Mouse (Mus musculus) frontal cortex, postnatal 25 days (tissue): ENCODE measurements around the gene Cpm.

Experiments used
- DNase-seq, 2 experiments: peaks; one replicate each; pipeline ENCODE4 v3.0.0; 2022; ENCODE audit warnings: low spot score in 2 of 2

Cpm gene

DNA sequence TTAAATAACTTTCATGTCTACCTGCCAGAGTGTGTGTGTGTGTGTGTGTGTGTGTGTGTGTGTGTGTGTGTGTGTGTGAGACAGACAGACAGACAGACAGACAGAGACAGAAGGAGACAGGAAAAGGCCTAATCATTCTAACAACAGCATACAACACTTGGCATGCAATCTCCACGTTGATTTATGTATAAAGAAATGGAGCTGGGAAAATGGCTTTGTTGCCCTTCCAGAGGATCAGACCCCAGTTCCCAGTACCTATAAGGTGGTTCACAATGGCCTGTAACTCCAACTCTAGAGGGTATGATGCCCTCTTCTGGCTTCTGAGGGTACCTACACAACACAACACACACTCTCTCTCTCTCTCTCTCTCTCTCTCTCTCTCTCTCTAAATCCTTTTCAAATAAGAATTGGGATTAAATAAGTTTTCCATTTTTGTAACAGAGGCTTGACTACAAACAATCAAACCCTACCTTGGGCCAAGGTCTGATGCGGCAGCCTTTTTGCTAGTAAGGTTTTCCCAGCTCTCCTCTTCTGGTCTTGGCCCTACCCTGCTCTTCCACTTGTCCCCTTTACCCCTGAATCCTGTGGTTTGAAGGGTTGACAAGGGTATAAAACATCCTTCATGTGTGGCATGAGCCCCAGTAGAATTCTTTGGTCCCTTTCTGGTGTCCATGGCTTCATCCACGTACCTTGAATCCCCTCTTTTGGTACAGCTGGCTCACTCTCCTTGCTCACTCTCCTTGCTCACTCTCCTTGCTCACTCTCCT is 6.7 kb downstream of the Cpm start:
- DNase-seq: no peak

DNA sequence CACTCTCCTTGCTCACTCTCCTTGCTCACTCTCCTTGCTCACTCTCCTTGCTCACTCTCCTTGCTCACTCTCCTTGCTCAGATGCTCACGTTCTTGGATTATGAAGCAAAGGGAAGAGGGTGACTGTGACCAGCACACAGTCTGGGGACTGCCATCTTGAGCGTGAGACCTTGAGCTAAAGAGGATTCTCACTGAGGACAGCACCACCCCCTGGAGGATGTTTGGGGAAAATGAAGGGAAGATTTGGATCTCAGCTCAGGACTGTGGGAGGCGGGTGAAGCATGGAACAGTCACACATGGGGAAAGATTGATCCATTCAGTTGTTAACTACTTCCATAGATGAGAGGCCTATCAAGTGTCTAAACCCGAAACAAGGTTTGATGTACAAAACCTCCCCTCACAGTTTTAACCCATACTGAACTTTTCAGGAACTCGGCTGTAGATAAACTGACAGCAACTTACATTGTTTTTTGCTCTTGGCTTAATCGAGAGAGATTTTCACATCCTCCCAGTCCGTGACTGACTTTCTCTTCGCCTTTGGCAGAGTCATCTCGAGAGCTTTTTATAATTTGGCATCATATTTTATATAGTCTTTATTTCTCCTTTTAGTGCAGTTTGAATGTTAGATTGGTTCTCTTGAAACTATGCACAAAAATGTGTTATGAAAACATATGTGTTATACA is 7.9 kb downstream of the Cpm start:
- no peak for DNase-seq

DNA sequence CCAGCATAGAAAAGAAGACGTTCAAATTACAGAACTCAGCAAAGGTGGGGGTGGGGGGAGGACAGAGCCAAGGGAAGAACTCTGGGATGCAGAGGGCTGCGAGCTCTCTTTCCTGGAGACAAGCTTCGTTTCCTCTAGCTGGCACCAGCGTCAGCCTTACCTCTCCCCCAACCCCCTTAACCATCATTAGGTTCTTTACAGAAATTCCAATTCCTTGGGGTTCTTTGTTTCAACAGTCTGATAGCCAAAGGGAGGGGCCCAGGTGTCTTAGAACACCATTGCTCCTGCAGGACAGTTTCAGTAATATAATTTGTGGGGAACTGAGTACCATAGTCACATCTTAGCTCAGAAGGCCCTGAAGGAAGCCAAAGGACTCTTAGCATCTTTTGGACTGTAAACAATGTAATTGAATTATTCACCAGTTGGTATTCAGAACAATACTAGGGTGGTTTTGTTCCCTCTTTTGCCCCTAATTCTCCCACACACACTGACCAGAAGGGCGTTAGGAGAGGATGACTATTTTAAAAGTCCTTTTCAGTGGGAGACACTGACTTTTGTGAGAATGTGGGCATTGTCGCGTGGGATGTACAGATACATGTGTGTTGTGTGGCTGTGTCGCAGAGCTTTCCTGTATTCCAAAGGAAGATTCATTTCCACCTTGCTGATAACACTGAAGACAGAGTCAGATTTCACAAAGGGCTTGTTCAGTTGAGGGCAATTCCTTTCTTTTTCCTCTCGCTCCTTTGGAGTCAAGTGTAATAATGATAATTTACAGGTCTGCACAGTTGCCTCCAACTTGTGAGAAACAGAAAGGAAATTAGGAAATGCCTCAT is 8.7 kb downstream of the Cpm start:
- DNase-seq: no peak

DNA sequence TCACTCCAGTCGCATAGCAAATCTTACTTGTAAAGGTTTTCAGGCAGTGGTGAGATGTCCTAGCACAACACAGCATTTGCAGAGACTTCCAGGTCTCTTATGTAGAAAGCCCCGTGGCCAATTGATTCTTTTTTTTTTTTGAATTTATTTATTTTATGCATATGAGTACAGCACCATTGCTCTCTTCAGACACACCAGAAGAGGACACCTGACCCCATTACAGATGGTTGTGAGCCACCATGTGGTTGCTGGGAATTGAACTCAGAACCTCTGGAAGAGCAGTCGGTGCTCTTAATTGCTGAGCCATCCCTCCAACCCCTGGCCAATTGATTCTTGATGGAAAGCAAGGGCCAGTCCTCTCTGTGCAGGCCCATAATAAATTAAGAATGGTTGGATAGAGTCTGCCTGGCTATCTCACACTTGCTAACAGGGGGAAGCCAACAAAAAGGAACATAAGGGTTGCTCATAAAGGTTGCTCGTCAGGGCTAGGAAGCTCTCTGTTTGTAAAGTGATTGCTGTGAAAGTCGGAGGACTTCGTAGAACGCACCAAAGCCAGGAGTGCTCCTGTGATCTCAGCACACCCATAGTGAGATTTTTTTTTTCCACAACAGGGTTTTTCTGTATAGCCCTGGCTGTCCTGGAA is 9.4 kb downstream of the Cpm start:
- no peak for DNase-seq

DNA sequence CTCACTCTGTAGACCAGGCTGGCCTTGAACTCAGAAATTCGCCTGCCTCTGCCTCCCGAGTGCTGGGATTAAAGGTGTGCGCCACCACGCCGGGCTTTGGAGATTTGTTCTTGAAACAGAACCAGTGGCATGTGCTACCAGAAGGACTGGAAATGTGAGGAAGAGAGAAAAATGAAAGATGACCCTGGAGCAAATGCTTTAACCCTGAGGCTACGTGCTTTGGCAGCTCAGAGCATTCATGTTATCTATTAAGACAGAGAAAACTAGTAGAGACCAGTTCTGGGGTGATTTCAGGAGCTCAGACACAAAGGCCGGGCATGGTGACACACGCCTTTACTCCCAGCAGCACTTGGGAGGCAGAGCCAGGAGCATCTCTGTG is 9.9 kb downstream of the Cpm start:
- DNase-seq: no peak

DNA sequence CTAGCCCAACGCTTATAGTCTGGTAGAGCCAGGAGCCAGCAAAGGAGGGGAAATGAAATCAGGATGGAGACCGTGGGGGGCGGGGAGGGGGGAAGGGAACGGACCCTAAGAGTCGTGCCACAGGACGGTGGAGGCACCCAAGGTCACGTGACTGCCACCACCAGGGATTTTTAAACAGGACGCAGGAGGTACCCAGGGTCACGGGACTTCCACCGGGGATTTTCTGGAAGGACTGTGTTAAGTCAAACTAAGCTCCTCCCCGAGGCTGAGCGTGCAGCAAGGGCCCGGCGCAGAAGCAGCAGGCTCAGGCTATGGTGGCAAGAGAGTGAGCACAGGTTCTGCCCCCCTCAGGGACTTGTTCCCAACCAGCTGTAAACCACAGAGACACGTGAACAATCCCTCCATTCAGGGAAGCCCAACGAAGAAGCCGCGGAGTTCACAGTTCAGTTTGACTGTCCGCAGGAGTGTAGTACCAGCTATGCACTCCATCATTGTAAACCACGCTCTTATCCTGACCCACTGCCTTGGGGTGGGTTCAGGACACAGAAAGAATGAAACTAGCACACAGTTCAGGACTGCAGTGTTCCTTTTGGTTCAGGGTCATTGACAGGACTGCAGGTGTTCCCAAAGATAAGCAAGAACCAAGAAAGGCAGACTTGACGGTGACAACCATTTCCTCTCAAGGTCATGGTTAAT is 10.7 kb downstream of the Cpm start:
- no peak for DNase-seq

DNA sequence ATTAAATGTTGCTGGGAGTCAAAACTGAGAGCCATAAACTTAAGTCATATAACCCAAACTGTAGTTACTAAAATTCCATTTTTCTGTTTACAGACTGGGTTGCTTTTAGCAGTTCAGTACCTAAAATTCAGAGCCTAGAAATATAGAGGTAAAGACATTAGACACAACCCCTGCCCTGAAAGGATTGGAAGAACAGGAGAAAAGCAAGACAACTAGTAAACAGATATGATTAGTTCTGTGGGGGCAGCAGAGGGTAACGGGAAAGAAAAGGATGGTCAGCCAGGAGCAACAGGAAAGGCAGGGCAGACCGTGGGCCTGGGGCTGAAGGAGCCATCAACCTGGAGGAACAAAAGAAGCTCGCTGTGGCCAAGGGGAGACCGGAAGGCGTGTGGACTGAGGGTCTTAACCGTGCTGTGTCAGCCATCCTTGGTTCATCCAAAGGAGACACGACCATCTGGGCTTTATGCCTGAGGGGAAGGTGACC is 11.3 kb downstream of the Cpm start:
- DNase-seq: no peak

DNA sequence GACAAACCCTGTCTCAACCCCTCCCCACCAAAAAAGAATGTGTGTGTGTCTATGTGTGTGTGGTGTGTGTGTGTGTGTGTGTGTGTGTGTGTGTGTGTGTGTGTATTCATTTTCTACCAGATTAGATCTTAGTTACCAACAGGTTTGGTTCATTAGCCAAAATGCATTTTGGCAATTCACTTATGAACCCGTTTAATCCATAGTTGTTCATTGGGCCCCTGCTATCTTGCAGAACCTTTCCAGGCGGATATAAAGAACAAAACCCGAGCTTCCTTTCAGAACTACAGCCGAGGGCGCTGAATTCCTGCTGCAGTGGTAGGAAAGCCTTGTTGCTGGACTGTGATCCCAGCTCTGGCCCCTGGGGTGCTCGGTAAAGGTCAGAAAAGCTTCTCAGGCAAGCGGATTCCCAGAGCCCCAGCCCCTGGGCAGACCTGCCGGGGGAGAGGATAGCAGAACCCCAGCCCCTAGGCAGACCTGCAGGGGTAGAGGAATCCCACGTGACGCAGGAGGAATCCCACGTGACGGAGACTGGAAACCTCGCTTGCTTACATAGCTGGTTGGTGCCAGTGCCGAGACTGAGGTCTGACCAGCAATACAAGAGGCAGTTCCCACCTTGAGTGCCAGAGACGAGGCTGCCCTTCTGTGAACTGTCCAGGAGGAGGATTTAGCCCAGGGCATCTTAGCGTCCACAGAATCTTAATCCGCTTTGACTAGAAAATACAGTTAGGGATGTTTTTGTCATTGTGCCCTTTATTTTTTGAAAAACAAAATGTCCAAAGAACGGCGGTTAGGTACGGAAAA is 12.3 kb downstream of the Cpm start:
- no peak for DNase-seq

DNA sequence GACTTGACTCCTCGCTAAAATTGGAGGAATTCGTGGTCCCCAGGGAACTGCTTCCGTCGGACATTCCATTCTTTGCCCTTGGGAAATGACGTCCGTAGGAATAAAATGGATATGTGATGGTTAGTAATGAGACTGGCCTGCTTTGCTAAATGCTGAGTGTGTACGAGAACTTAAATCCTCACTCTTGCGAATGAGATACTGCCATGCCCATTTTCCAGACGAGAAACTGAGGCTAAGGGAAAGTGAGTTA is 12.8 kb downstream of the Cpm start:
- DNase-seq: no peak

DNA sequence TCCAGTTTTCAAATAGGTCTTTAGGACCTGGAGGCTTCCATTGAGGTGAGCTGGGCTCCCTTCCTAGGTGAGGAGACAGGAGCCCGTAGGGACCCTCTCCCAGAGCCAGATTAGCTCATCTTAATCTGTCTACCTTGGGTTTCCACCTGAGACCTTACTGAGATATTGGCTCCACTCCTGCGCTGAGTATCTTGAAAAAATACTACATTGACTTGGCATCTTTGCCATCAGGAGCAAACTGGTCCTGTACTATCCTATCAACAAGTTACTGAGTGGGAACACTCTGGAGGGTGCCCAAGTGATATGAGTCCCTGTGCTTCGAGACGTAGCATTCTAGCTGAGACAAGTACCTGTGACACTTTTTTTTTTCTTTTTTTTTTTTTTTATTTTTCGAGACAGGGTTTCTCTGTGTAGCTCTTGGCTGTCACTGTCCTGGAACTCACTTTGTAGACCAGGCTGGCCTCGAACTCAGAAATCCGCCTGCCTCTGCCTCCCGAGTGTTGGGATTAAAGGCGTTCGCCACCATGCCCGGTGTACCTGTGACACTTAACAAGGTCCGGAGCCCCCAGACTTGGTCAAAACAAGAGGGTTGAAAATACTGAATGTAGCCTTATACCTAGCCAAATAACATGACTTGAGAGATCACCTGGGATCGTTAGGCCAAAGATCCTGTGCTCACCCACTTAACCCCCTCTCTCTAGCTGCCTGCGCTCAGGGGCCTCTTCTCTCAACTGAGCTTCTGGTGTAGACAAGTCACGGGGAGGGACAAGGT is 13.4 kb downstream of the Cpm start:
- no peak for DNase-seq

DNA sequence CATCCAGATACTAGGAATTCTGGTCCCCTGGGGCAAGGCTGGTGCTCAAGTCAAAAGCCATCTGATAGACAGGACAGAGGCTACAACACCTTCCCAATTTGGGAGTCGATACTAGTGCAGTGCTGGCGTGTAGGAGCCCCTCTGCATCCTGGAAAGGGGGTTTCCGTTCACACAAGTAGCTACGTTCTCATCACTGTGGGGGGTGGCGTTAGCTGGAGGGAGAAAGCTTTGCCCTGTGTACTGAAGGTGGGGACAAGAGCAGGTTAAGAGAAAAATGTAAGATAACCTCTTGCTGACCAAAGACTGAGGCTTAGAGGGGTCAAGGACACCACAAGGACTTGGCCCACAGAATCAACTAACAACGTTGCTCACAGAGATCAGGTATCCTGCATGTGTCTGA is 14.0 kb downstream of the Cpm start:
- no peak for DNase-seq

DNA sequence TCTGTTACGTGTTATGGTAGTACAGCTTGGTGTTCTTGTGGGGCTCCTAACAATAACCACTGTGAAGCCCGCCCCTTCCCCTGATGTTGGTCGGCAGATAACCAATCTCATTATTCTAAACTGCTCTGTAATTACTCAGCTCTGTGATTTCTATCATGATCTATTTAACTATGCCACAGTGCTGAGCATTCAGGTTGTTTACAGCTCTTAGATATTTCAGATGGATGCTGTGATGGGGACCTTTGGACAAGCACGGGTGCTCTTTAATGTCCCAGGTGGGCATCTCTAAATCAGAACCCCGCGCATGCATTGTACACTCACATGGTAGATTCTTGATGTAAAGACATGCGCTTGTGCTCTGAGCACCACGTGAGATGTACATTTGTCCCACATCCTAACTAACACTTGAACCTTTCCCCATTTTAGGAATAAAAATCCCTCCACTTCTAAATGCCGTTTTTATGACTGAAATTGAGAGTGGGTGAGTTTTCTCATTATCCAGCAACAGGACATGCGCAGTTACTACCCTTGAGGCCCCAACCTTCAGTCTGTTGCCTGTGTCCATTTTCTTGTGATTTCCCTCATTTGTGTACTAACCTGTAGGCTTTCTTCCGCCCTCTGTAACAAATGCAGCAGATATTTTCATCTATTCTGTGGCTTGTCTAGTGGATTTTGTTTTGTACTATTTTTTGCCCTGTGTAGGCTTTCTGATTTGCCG is 14.6 kb downstream of the Cpm start:
- DNase-seq: no peak

DNA sequence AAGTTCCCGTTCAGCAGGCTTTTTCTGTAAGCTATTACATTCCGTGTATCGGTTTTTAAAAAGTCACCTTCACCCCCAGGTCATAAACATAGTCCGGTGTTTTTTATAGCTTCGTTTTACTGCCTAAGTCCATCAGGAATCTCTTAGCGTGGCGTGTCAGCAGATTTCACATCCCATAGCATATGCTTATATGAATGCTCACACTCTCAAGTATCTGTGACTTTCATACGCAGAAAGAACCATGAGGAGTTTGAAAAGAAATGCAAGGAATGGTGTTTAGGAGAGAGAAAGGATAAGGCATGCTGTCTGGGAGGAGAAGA is 15.1 kb downstream of the Cpm start:
- DNase-seq: no peak

DNA sequence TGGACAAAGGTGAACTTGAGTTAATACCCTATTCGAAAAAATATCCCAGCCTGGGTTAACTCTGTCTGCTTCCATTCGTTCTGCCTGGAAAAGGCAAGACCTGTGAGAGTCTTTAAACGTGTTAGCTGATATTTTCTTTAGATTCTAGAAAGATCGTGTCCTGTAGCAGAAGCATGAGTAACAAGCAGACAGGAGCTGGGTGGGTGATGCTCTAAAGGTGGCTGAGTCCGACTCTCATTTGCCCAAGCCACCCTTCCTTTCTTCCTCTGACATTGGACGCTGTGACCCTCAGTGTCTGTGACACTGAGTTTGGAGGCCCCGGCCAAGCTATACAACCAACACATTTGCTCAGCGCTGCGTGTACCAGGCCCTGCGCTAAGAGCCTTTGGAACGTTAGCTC is 15.5 kb downstream of the Cpm start:
- no peak for DNase-seq

DNA sequence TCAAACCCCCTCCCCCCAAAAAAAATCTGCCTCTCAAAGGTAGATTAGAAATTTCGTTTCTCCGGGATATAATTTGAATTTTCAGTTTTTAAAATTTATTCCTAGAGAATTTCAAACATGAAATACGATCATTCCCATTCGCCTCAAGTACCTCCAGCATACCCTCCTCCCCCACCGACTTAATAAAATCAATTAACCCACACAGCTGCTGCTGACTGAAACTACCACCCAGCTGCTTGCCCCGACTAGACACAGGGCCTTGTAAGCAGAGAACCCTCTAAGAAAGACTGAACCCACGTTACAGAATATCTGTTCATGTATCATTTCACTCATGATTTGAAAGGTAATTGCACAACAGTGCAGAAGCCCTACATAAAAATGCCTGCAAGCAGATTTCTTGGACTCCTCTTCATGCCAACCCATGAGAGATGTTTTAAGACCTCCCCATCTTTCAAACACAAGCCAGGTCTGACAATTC is 16.2 kb downstream of the Cpm start:
- DNase-seq: no peak

DNA sequence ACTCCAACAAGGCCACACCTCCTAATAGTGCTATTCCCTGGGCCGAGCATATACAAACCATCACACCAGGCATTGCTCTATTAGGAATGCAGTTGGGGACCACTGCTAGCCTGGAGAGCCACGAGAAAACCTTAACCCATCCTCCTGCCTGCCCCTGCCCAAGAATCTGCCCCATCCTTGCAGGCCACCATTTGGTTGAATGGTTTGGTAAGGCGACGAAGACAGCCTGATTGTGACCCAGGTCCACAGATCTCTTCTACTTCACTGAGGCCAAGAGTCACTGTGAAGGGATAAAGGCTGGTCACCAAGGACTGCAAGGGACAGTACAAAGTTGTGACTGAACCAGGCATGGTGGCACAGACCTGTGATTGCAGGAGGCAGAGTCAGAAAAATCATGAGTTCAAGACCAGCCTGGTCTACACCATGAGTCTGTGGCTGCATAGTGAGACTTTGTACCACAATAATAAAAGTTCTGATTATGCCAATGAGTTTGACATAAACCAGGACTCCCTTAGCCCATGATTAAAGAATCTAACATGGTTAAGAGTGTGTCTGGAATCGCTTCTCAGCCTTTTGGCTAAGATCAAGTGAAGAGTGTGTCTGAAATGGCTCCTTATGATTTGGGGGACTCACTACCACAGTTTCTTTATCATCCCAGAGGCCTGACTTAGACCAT is 17.3 kb downstream of the Cpm start:
- no peak for DNase-seq

DNA sequence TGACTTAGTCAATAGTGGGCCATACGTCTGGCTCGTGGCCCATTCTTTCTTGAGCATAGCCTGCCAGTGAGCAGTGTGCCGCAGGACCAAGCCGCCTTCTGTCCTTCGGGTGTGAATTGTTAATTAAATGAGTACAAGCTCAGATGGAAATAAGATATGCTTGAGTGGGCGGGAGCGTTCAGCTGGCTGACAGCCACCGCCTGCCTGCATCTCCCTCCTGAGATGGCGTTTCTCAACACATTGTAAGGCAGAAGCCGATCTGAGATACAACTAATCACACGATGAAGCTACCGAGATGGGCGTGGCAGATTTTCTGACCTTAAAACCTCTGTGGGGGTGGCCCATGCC is 17.8 kb downstream of the Cpm start:
- peak; percentile 15 to 30 for DNase-seq

DNA sequence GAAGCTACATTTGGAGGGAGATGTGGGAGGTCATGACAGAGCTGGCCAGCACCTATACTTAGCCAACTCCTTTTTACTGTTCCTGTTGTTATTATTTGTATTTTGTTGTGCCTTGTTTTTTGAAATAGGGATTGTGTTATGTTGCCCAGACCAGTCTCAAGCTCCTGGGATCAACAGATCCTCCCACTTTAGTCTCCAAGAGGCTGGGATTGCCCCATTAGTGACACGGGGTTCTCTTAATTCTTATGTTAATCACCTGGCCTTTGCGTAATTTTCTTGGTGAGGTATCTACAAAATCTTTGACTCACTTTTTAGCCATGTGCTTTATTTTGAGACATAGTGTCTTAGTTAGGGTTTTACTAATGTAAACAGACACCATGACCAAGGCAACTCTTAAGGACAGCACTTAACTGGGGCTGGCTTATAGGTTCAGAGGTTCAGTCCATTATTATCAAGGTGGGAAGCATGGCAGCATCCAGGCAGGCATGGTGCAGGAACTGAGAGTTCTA is 18.7 kb downstream of the Cpm start:
- no peak for DNase-seq

DNA sequence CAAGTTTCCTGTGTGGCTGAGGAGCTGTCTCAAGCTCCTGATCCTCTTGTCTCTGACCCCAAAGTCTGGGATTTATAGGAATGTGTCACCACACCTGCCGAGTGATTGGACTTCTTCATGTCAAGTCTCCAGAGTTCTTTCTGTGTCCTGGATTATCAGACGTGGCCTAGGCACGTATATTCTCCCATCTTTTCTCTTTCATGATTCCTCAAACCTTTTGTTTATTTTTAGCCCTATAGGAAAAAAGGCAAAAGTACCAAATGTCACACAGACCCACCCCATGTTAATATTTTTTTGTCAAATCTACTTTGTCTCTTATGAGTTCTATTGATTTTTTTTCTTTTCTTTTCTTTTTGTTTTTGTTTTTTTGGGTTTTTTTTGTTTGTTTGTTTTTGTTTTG is 19.3 kb downstream of the Cpm start:
- DNase-seq: no peak
